Mouse (Mus musculus): ENCODE results near the gene Bcas3.

The Bcas3 gene

GRCm38 (mm10) chr11:85829520-85830440, 476.8 kb downstream of the Bcas3 start:
- DNase-seq (ENCODE audit: low spot score in 2 of 2): no peak

- DNase-seq (ENCODE audit: low spot score in 2 of 2): no peak
Observed at GRCm38 (mm10) chr11:85830901-85831341, 478.0 kb downstream of the Bcas3 start.

GRCm38 (mm10) chr11:85831656-85832230, 478.8 kb downstream of the Bcas3 start:
- no peak for DNase-seq (ENCODE audit: low spot score in 2 of 2)

- no peak for DNase-seq (ENCODE audit: low spot score in 2 of 2)
Observed at GRCm38 (mm10) chr11:85832231-85832924, 479.4 kb downstream of the Bcas3 start, which contains the start of gene Tbx2. Gene Tbx2, plus strand, starts transcription at chr11:85832551.

- no peak for DNase-seq (ENCODE audit: low spot score in 2 of 2)
Observed at GRCm38 (mm10) chr11:85833081-85833521, 480.1 kb downstream of the Bcas3 start.

- no peak for DNase-seq (ENCODE audit: low spot score in 2 of 2)
Observed at GRCm38 (mm10) chr11:85833761-85834385, 480.9 kb downstream of the Bcas3 start.

GRCm38 (mm10) chr11:85834386-85834931, 481.5 kb downstream of the Bcas3 start:
- DNase-seq (ENCODE audit: low spot score in 2 of 2): no peak

GRCm38 (mm10) chr11:85835001-85835752, 482.2 kb downstream of the Bcas3 start:
- no peak for DNase-seq (ENCODE audit: low spot score in 2 of 2)

- no peak for DNase-seq (ENCODE audit: low spot score in 2 of 2)
Observed at GRCm38 (mm10) chr11:85835753-85836522, 483.0 kb downstream of the Bcas3 start.

GRCm38 (mm10) chr11:85836523-85837290, 483.7 kb downstream of the Bcas3 start:
- DNase-seq (ENCODE audit: low spot score in 2 of 2): no peak

- DNase-seq (ENCODE audit: low spot score in 2 of 2): no peak
Observed at GRCm38 (mm10) chr11:85837291-85837647, 484.3 kb downstream of the Bcas3 start.

GRCm38 (mm10) chr11:85837648-85838423, 484.9 kb downstream of the Bcas3 start:
- DNase-seq (ENCODE audit: low spot score in 2 of 2): no peak

GRCm38 (mm10) chr11:85838424-85839257, 485.7 kb downstream of the Bcas3 start:
- DNase-seq (ENCODE audit: low spot score in 2 of 2): no peak

GRCm38 (mm10) chr11:85839258-85840030, 486.5 kb downstream of the Bcas3 start:
- no peak for DNase-seq (ENCODE audit: low spot score in 2 of 2)

- DNase-seq (ENCODE audit: low spot score in 2 of 2): no peak
Observed at GRCm38 (mm10) chr11:85840031-85840802, 487.2 kb downstream of the Bcas3 start.

- no peak for DNase-seq (ENCODE audit: low spot score in 2 of 2)
Observed at GRCm38 (mm10) chr11:85840803-85841145, 487.8 kb downstream of the Bcas3 start.

All from spleen, postnatal 14 days (tissue).